Mouse (Mus musculus): ENCODE measurements around the gene Klhl7. TPM values are rescaled to one million over a fixed set of nuclear protein-coding genes. Genes with fewer than 3 reads are reported as not detected.

The Klhl7 gene
- polyA plus RNA-seq, 1 experiment = 0.28 TPM

DNA sequence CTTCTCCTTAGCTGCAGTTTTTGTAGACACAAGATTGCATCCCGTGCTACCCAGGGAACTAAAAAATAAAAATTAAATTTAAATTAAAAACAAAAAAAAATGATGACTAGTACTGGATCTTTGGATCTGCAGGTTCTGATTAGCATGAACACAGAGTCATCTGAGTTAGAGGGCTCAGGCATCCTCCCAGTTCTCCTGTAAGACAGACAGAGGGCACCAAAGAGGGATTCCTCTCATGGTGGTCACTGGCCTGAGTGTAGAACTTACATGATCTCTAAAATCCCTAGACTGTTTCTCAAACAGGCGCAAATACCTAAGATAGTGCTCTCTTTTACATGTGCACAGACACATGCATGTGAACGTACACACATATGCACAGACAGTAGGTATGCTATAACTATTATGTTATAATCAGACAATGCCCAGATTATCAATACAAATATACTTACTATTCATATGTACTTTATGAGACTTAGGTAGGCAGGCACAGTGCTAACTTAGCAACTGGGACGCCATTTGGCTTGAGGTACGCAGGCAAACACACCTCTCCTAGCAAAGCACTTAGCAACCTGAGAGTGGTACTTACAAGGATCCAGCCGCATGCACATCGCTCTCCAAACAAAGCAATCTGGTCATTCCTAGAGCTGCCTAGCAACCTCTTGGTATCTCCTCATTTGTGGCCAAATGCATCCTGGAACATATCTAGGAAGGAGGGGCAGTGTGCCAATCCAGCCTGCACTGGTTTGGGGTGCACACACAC, 21.8 kb upstream of the Klhl7 start:
- H3K27ac ChIP-seq (ENCODE audit: insufficient read depth, low read depth, low read length) = no peak overlapping the region
- H3K36me3 ChIP-seq (ENCODE audit: control insufficient read depth, insufficient read depth, low read length) = no peaks in the 10 kb centered on the region
- H3K27me3 ChIP-seq (ENCODE audit: control insufficient read depth, insufficient read depth, low read length) = no peaks in the 10 kb centered on the region
- 53% methylated on average over 7 of the region's 7 CpGs for WGBS
- TF ChIP-seq CTCF (IDR thresholded peaks at IDR 0.05; ENCODE audit: extremely low read depth, insufficient read length, insufficient replicate concordance, low read depth, low read length) (no peak), POLR2A (IDR thresholded peaks at IDR 0.05; ENCODE audit: low read depth, low read length) (no peak)
- peaks cover 5% of the 10 kb centered on the region; the same call in 1 of the 2 replicates for H3K4me1 ChIP-seq (ENCODE audit: control insufficient read depth, insufficient read depth, insufficient read length, low read length)
- no peak overlapping the region for H3K4me3 ChIP-seq (ENCODE audit: low read depth, low read length)

DNA sequence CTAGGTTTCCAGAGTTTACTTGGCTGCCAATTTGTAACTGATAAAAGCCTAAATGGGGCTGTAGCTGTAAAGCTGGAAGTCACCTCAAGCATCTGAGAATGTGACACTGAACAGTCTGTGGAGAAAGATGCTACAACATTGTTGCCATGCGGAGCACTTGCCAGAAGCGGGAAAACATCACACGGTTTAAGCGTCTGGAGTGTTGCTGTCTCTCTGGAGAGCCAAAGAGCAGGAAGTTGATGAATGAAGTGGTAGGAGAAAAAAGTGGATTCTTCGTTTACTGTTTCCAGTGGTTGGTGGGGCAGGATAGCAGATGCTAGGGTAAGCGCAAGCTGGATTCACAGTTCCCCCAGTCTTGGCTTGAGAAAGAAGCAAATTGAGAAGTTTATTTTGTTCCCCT, 19.6 kb upstream of the Klhl7 start:
- no peaks in the 10 kb centered on the region for H3K27me3 ChIP-seq (ENCODE audit: control insufficient read depth, insufficient read depth, low read length)
- TF ChIP-seq POLR2A (IDR thresholded peaks at IDR 0.05; ENCODE audit: low read depth, low read length) (no peak), CTCF (IDR thresholded peaks at IDR 0.05; ENCODE audit: extremely low read depth, insufficient read length, insufficient replicate concordance, low read depth, low read length) (no peak)
- 61% methylated on average over 6 of the region's 6 CpGs for WGBS
- H3K27ac ChIP-seq (ENCODE audit: insufficient read depth, low read depth, low read length) = no peak overlapping the region
- no peak overlapping the region for H3K4me3 ChIP-seq (ENCODE audit: low read depth, low read length)
- peaks cover 5% of the 10 kb centered on the region; the same call in 1 of the 2 replicates for H3K4me1 ChIP-seq (ENCODE audit: control insufficient read depth, insufficient read depth, insufficient read length, low read length)
- no peaks in the 10 kb centered on the region for H3K36me3 ChIP-seq (ENCODE audit: control insufficient read depth, insufficient read depth, low read length)

DNA sequence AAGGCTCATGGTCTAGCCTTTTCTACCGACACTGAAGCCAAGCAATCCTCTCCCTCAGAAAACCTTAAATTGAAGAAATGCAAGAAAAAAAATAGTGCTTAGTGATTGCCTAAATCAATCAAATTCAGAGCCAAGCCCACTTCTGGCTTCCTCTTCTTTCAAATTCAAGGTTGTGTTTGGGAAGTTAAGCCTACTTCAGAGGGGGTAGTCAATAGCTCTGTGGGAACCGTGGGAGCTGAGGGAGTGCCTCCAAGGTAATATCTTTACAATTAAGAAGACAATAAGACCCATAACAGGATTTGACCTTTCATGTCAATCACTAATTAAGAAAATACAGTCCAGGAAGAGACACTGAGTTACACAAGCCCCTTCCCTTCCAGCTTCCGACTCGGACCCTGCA, 15.6 kb upstream of the Klhl7 start:
- no peak for TF ChIP-seq POLR2A (IDR thresholded peaks at IDR 0.05; ENCODE audit: low read depth, low read length)
- TF ChIP-seq CTCF (IDR thresholded peaks at IDR 0.05; ENCODE audit: extremely low read depth, insufficient read length, insufficient replicate concordance, low read depth, low read length) = no peak
- no peaks in the 10 kb centered on the region for H3K27me3 ChIP-seq (ENCODE audit: control insufficient read depth, insufficient read depth, low read length)
- no peaks in the 10 kb centered on the region for H3K36me3 ChIP-seq (ENCODE audit: control insufficient read depth, insufficient read depth, low read length)
- H3K4me3 ChIP-seq (ENCODE audit: low read depth, low read length) = no peak overlapping the region
- 75% methylated on average over 4 of the region's 4 CpGs for WGBS
- no peaks in the 10 kb centered on the region for H3K4me1 ChIP-seq (ENCODE audit: control insufficient read depth, insufficient read depth, insufficient read length, low read length)
- no peak overlapping the region for H3K27ac ChIP-seq (ENCODE audit: insufficient read depth, low read depth, low read length)

DNA sequence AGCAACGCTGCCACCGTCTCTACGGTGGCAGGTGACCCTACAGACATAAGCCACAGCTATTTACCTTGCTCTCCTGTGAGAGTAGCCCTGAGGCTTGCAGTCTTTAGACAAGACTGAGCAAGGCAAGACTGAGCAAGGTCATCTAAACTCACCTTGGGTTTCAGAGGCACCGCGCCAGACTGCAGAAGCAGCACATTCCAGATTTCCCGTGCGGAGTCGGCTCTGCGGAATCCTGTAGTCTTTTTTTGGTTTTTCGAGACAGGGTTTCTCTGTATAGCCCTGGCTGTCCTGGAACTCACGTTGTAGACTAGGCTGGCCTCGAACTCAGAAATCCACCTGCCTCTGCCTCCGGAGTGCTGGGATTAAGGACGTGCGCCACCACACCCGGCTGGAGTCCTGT, 14.2 kb upstream of the Klhl7 start:
- no peak overlapping the region for H3K4me3 ChIP-seq (ENCODE audit: low read depth, low read length)
- no peaks in the 10 kb centered on the region for H3K27me3 ChIP-seq (ENCODE audit: control insufficient read depth, insufficient read depth, low read length)
- H3K27ac ChIP-seq (ENCODE audit: insufficient read depth, low read depth, low read length) = no peak overlapping the region
- WGBS = 88% methylated on average over 16 of the region's 16 CpGs
- H3K4me1 ChIP-seq (ENCODE audit: control insufficient read depth, insufficient read depth, insufficient read length, low read length) = no peaks in the 10 kb centered on the region
- TF ChIP-seq CTCF (IDR thresholded peaks at IDR 0.05; ENCODE audit: extremely low read depth, insufficient read length, insufficient replicate concordance, low read depth, low read length) (no peak), POLR2A (IDR thresholded peaks at IDR 0.05; ENCODE audit: low read depth, low read length) (no peak)
- H3K36me3 ChIP-seq (ENCODE audit: control insufficient read depth, insufficient read depth, low read length) = no peaks in the 10 kb centered on the region

DNA sequence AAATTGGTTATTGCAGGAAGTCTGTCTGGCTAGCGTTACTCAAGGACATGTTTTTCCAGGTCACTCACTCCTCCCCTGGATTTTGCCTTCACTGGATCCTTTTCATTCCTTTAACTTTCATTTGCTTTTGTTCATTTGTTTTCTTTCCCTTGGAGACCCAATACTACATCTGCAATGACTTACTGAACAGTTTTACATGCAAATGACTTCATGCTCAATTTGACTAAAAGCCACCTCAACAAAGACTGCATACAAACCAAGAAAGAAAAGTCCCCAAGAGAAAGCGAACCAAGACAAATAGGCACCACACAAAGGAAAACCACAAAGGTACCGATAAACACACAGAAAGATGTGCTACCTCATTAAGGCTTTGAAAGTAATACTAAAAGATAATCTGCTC, 13.5 kb upstream of the Klhl7 start:
- Histone ChIP-seq H3K36me3 (ENCODE audit: control insufficient read depth, insufficient read depth, low read length) (no peaks in the 10 kb centered on the region), H3K4me3 (ENCODE audit: low read depth, low read length) (no peak overlapping the region), H3K27me3 (ENCODE audit: control insufficient read depth, insufficient read depth, low read length) (no peaks in the 10 kb centered on the region), H3K4me1 (ENCODE audit: control insufficient read depth, insufficient read depth, insufficient read length, low read length) (no peaks in the 10 kb centered on the region), H3K27ac (ENCODE audit: insufficient read depth, low read depth, low read length) (no peak overlapping the region)
- TF ChIP-seq CTCF (IDR thresholded peaks at IDR 0.05; ENCODE audit: extremely low read depth, insufficient read length, insufficient replicate concordance, low read depth, low read length) (no peak), POLR2A (IDR thresholded peaks at IDR 0.05; ENCODE audit: low read depth, low read length) (no peak)
- 79% methylated on average over 3 of the region's 3 CpGs for WGBS

DNA sequence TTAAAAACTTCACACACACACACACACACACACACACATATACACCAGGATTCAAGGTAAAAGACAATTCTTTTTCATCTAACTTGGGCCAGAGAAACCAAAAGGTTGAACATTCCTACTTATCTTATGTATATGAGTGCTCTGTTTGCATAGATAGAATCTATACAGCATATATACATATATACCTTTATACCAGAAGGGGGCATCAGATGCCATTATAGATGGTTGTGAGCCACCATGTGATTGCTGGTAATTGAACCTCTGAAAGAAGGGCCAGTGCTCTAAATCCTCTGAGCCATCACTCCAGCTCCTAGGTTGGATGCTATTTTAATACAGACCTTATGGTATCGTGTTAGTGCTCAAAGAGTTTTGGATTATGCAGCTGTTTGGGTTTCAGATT, 12.0 kb upstream of the Klhl7 start:
- H3K4me3 ChIP-seq (ENCODE audit: low read depth, low read length) = no peak overlapping the region
- TF ChIP-seq CTCF (IDR thresholded peaks at IDR 0.05; ENCODE audit: extremely low read depth, insufficient read length, insufficient replicate concordance, low read depth, low read length) (no peak), POLR2A (IDR thresholded peaks at IDR 0.05; ENCODE audit: low read depth, low read length) (no peak)
- H3K27ac ChIP-seq (ENCODE audit: insufficient read depth, low read depth, low read length) = no peak overlapping the region
- H3K4me1 ChIP-seq (ENCODE audit: control insufficient read depth, insufficient read depth, insufficient read length, low read length) = no peaks in the 10 kb centered on the region
- H3K27me3 ChIP-seq (ENCODE audit: control insufficient read depth, insufficient read depth, low read length) = no peaks in the 10 kb centered on the region
- H3K36me3 ChIP-seq (ENCODE audit: control insufficient read depth, insufficient read depth, low read length) = no peaks in the 10 kb centered on the region
- 93% methylated on average over 1 of the region's 1 CpGs for WGBS

DNA sequence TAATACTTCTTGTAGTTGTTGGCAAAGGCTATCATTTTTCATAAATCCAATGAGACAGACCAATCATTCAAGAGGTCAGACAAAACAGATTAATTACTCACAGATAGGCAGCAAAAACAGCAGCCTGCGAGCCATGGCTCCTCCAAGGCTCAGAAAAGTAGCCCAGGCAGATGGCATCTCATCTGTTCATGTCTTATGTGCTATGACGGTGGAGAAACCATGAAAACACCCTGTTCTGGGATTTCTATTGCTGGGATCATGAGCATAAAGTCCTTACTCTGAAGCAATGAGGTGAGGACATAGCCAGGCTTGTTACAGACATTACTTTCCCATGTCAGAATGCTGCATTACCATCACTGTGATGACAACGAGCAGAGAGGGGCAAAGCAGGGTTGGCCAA, 7.9 kb upstream of the Klhl7 start:
- H3K4me1 ChIP-seq (ENCODE audit: control insufficient read depth, insufficient read depth, insufficient read length, low read length) = no peaks in the 10 kb centered on the region
- H3K27me3 ChIP-seq (ENCODE audit: control insufficient read depth, insufficient read depth, low read length) = no peaks in the 10 kb centered on the region
- TF ChIP-seq POLR2A (IDR thresholded peaks at IDR 0.05; ENCODE audit: low read depth, low read length) (no peak), CTCF (IDR thresholded peaks at IDR 0.05; ENCODE audit: extremely low read depth, insufficient read length, insufficient replicate concordance, low read depth, low read length) (no peak)
- no peaks in the 10 kb centered on the region for H3K36me3 ChIP-seq (ENCODE audit: control insufficient read depth, insufficient read depth, low read length)
- no peak overlapping the region for H3K27ac ChIP-seq (ENCODE audit: insufficient read depth, low read depth, low read length)
- 69% methylated on average over 3 of the region's 3 CpGs for WGBS
- H3K4me3 ChIP-seq (ENCODE audit: low read depth, low read length) = no peak overlapping the region

All from small intestine, adult 2 months (tissue).